9 mouse cellular contexts compared by ENCODE assay signal in the genomic region with DNA sequence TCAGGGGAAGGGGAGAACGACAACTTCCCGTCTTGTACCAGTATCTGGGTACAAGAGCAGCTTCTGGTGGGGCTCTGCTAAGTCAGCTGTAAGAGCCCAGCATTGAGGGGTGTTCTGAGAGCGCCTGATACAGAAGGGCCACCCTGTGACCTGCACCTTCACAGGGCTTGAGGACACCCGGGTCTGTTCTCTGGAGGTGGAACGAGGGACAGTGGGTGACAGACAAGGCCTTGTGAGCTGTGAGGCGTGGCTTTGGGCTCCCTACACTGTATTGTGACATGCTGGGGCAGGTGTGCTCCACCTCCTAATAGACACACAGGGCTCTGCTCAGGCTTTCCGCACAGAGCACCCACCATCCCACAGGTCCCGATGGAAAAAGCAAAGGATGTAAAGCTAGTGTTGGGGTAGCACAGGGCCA. TPM values are rescaled to one million over a fixed set of nuclear protein-coding genes. Genes with fewer than 3 reads are reported as not detected.
DNase-seq lines count a peak whose midpoint lies in the region; ATAC-seq and TF ChIP-seq lines count a peak whose summit lies in the region.
"Had no signal": no experiment of that assay in that cellular context is flagged by ENCODE, and none has a peak within 500 bp of the region (broad histone marks: within the 10 kb centered on the region; RNA-seq: fewer than 3 reads in every experiment).

No protein-coding gene starts in this region.

- H3K4me1 ChIP-seq in hindbrain, embryonic 11.5 days (replicated peaks; ENCODE audit: control insufficient read depth, insufficient read depth, low read length): peaks cover 9% of the 10 kb centered on the region
- H3K4me1 ChIP-seq in midbrain, embryonic 10.5 days: peaks cover 48% of the 10 kb centered on the region

- H3K4me2 ChIP-seq in hindbrain, embryonic 11.5 days (replicated peaks; ENCODE audit: low read depth, low read length): peak overlapping the region; percentile 96

- DNase-seq in layer of hippocampus, adult 2 months (ENCODE audit: low spot score in 2 of 2): no peak
- no peak for DNase-seq in layer of hippocampus, postnatal 14 days (ENCODE audit: low spot score in 2 of 2)
- peak; percentile 49 for DNase-seq in brain, adult 2 months (ENCODE audit: low read depth, low spot score)
- no peak for DNase-seq in hindbrain, embryonic 11.5 days (ENCODE audit: low spot score)
- no peak for DNase-seq in midbrain, embryonic 10.5 days (ENCODE audit: low spot score)
- no peak for DNase-seq in ovary, postnatal 36 days (ENCODE audit: low spot score)
- DNase-seq in right cerebral cortex, postnatal 25 days: no peak

- peak overlapping the region; percentile 91 for H3K4me3 ChIP-seq in layer of hippocampus, adult 2 months
- peak overlapping the region; percentile 86 for H3K4me3 ChIP-seq in hindbrain, embryonic 11.5 days (ENCODE audit: low read depth, low read length)
- H3K4me3 ChIP-seq in midbrain, embryonic 10.5 days: peak overlapping the region; percentile 75

- WGBS in hindbrain, embryonic 11.5 days: 43% methylated on average over 8 of the region's 8 CpGs
- 53% methylated on average over 8 of the region's 8 CpGs for WGBS in midbrain, embryonic 10.5 days

- H3K9me3 ChIP-seq in hindbrain, embryonic 11.5 days (ENCODE audit: control insufficient read depth, low read length): no peaks in the 10 kb centered on the region
- H3K9me3 ChIP-seq in midbrain, embryonic 10.5 days (replicated peaks): no peaks in the 10 kb centered on the region

- peaks cover 5% of the 10 kb centered on the region; the same call in 1 of the 2 replicates for H3K27me3 ChIP-seq in hindbrain, embryonic 11.5 days (ENCODE audit: control insufficient read depth, insufficient read depth, low read length)
- H3K27me3 ChIP-seq in midbrain, embryonic 10.5 days (ENCODE audit: low read depth, poor library complexity, severe bottlenecking): peaks cover 24% of the 10 kb centered on the region

- 0 out of 2 replicates have a peak, but pooled peaks cover 3% of the 10 kb centered on the region for H3K36me3 ChIP-seq in hindbrain, embryonic 11.5 days (ENCODE audit: control insufficient read depth, insufficient read depth, low read length)
- H3K36me3 ChIP-seq in midbrain, embryonic 10.5 days: peaks cover 33% of the 10 kb centered on the region

- TF ChIP-seq CTCF in layer of hippocampus, adult 2 months (conservative IDR thresholded peaks at IDR 0.05): no peak

- no peak for ATAC-seq in hindbrain, embryonic 11.5 days (ENCODE audit: low FRiP score)
- no peak for ATAC-seq in activated CD4-positive, CD25-positive, alpha-beta regulatory T cell, adult 4 months

- peak overlapping the region; percentile 90 for H3K9ac ChIP-seq in hindbrain, embryonic 11.5 days (ENCODE audit: low read depth, low read length)

- peak overlapping the region; percentile 94 for H3K27ac ChIP-seq in layer of hippocampus, adult 2 months
- no peak overlapping the region for H3K27ac ChIP-seq in hindbrain, embryonic 11.5 days (ENCODE audit: low read depth, low read length)
- peak overlapping the region; percentile 92 for H3K27ac ChIP-seq in midbrain, embryonic 10.5 days (replicated peaks)

RNA-seq across cellular contexts. Expression of gene Rnpepl1, which starts 1.1 kb away (rescaled TPM):
- total RNA-seq in layer of hippocampus, adult 2 months (2021): 10 to 100 TPM; 36.1 to 40.2 TPM
- 10 to 100 TPM; 40.1 to 46.9 TPM for total RNA-seq in layer of hippocampus, postnatal 14 days (2021)
- polyA plus RNA-seq in hindbrain, embryonic 11.5 days (2014; fragmentation: Nextera tagmentation; extraction: Ambion mirVana): 14.3 and 15.6 TPM in 2 replicates
- 20.1 and 22.9 TPM in 2 replicates for polyA plus RNA-seq in midbrain, embryonic 10.5 days (2016; fragmentation: Nextera tagmentation; extraction: Ambion mirVana)
- 10 to 100 TPM; 23.3 to 25.3 TPM for polyA plus RNA-seq in activated CD4-positive, CD25-positive, alpha-beta regulatory T cell, adult 4 months (2017; shearing (Covaris generic))

RNA-seq across cellular contexts. Expression of gene Dusp28, which starts 4.9 kb away (rescaled TPM):
- total RNA-seq in layer of hippocampus, adult 2 months (2021): 10 to 100 TPM; 14.6 to 15.7 TPM
- total RNA-seq in layer of hippocampus, postnatal 14 days (2021): 1 to 10 TPM; 8.1 to 9.6 TPM
- 7.8 and 8.5 TPM in 2 replicates for polyA plus RNA-seq in hindbrain, embryonic 11.5 days (2014; fragmentation: Nextera tagmentation; extraction: Ambion mirVana)
- 14.0 and 14.7 TPM in 2 replicates for polyA plus RNA-seq in midbrain, embryonic 10.5 days (2016; fragmentation: Nextera tagmentation; extraction: Ambion mirVana)
- polyA plus RNA-seq in activated CD4-positive, CD25-positive, alpha-beta regulatory T cell, adult 4 months (2017; shearing (Covaris generic)): 1 to 10 TPM; 4.3 TPM

RNA-seq across cellular contexts. Expression of gene Ankmy1, which starts 9.0 kb away (rescaled TPM):
- under 1 TPM; 0.17 to 0.26 TPM for total RNA-seq in layer of hippocampus, adult 2 months (2021)
- total RNA-seq in layer of hippocampus, postnatal 14 days (2021): under 1 TPM; 0.19 to 0.25 TPM
- polyA plus RNA-seq in hindbrain, embryonic 11.5 days (2014; fragmentation: Nextera tagmentation; extraction: Ambion mirVana): 0.35 and 0.80 TPM in 2 replicates
- polyA plus RNA-seq in midbrain, embryonic 10.5 days (2016; fragmentation: Nextera tagmentation; extraction: Ambion mirVana): 0.30 and 0.35 TPM in 2 replicates
- polyA plus RNA-seq in activated CD4-positive, CD25-positive, alpha-beta regulatory T cell, adult 4 months (2017; shearing (Covaris generic)): 1 to 10 TPM in 1 of 2 experiments, under 1 TPM in 1; 0.47 to 1.1 TPM
- total RNA-seq: common myeloid progenitor, adult 5-6 weeks had no signal

RNA-seq across cellular contexts. Expression of gene Capn10, which starts 22.4 kb away (rescaled TPM):
- total RNA-seq in layer of hippocampus, adult 2 months (2021): 10 to 100 TPM; 46.4 to 47.1 TPM
- 10 to 100 TPM; 45.5 to 51.1 TPM for total RNA-seq in layer of hippocampus, postnatal 14 days (2021)
- polyA plus RNA-seq in hindbrain, embryonic 11.5 days (2014; fragmentation: Nextera tagmentation; extraction: Ambion mirVana): 32.3 and 40.9 TPM in 2 replicates
- polyA plus RNA-seq in midbrain, embryonic 10.5 days (2016; fragmentation: Nextera tagmentation; extraction: Ambion mirVana): 43.1 and 50.8 TPM in 2 replicates
- 1 to 10 TPM; 4.0 to 8.0 TPM for polyA plus RNA-seq in activated CD4-positive, CD25-positive, alpha-beta regulatory T cell, adult 4 months (2017; shearing (Covaris generic))

RNA-seq across cellular contexts. Expression of gene Gpr35, which starts 38.9 kb away (rescaled TPM):
- under 1 TPM; 0.12 to 0.33 TPM for total RNA-seq in layer of hippocampus, adult 2 months (2021)
- total RNA-seq in layer of hippocampus, postnatal 14 days (2021): 1 to 10 TPM in 1 of 2 experiments, under 1 TPM in 1; 0.45 to 1.0 TPM
- 0.43 TPM in 1 of 2 replicates, not detected in the other for polyA plus RNA-seq in hindbrain, embryonic 11.5 days (2014; fragmentation: Nextera tagmentation; extraction: Ambion mirVana)
- polyA plus RNA-seq in midbrain, embryonic 10.5 days (2016; fragmentation: Nextera tagmentation; extraction: Ambion mirVana): 0.36 and 0.39 TPM in 2 replicates
- under 1 TPM; 0.21 to 0.61 TPM for polyA plus RNA-seq in activated CD4-positive, CD25-positive, alpha-beta regulatory T cell, adult 4 months (2017; shearing (Covaris generic))
